Mouse (Mus musculus): ENCODE results near the gene Atraid. TPM values are rescaled to one million over a fixed set of nuclear protein-coding genes. Genes with fewer than 3 reads are reported as not detected.
"Not testable (repeated sequence)": the region's sequence is repeated elsewhere in the genome, so short reads cannot be mapped to it uniquely, and the experiment has no call there.

The Atraid gene
- total and polyA plus RNA-seq, 2 experiments from 2014 or later: 166 to 177 TPM

DNA sequence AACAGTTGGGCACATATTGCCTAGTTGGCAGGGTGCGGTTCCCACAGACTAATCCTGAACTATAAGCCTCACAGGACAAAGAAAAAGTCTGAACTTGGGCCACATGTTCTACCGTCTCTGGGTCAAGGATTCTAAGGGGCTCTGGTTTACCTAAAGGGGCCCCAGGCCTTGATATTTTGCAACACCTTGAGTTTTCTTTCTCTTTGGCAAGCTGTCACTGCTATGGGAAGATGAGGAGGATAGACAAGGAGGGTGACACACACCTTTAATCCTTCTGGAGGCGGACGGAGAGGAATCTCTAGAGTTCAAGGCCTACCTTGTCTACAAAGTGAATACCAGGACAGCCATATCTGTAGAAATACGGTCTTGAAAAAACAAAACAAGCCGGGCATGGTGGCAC, 1.7 kb upstream of the Atraid start:
- no peaks in the 10 kb centered on the region for H3K27me3 ChIP-seq (ENCODE audit: control insufficient read depth, insufficient read depth, low read length)
- no peaks in the 10 kb centered on the region for H3K9me3 ChIP-seq (replicated peaks; ENCODE audit: control insufficient read depth, low read length)
- H3K36me3 ChIP-seq (replicated peaks; ENCODE audit: control insufficient read depth, insufficient read depth, low read length): 0 out of 2 replicates have a peak, but pooled peaks cover 22% of the 10 kb centered on the region
- no peak overlapping the region for H3K4me2 ChIP-seq (ENCODE audit: low read depth, low read length)
- TF ChIP-seq CTCF (IDR thresholded peaks at IDR 0.05; ENCODE audit: low read depth) (no peak), EP300 (IDR thresholded peaks at IDR 0.05; ENCODE audit: low read depth) (no peak)
- H3K4me1 ChIP-seq (ENCODE audit: control insufficient read depth, insufficient read depth): peaks cover 4% of the 10 kb centered on the region; the same call in 1 of the 2 replicates
- DNase-seq (ENCODE audit: low spot score): no peak
- no peak for ATAC-seq (ENCODE audit: insufficient read depth, low read depth)
- 93% methylated on average over 6 of the region's 6 CpGs for WGBS
- no peak overlapping the region for H3K4me3 ChIP-seq (ENCODE audit: low read depth, low read length)
- H3K27ac ChIP-seq (ENCODE audit: low read depth): no peak overlapping the region
- no peak overlapping the region for H3K9ac ChIP-seq (replicated peaks; ENCODE audit: low read depth, low read length)

DNA sequence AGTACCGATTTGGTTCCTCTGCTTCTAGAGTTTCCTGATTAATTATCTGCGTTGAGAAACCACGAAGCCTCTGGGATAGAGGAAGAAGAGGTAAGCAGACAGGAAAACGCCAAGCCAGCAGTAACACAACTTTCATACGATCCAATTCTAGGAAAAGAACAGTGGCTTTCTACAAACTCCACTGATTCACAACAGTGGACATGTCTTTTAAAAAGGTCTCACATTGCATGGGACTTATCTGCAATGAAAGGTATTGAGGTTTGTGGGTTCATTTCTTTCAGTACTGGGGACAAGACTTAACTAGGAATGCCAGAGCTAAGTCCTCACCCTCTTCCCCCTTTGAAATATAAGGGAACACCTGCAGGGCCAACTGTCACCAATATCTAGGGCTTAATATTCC, 1.0 kb upstream of the Atraid start:
- Histone ChIP-seq H3K4me3 (ENCODE audit: low read depth, low read length) (peak overlapping the region; percentile 83; the same call in 1 of the 2 replicates), H3K27ac (ENCODE audit: low read depth) (no peak overlapping the region), H3K9me3 (replicated peaks; ENCODE audit: control insufficient read depth, low read length) (no peaks in the 10 kb centered on the region), H3K4me2 (ENCODE audit: low read depth, low read length) (peak overlapping the region; percentile 94), H3K27me3 (ENCODE audit: control insufficient read depth, insufficient read depth, low read length) (no peaks in the 10 kb centered on the region), H3K4me1 (ENCODE audit: control insufficient read depth, insufficient read depth) (peaks cover 4% of the 10 kb centered on the region; the same call in 1 of the 2 replicates), H3K9ac (replicated peaks; ENCODE audit: low read depth, low read length) (no peak overlapping the region; the same call in 1 of the 2 replicates), H3K36me3 (replicated peaks; ENCODE audit: control insufficient read depth, insufficient read depth, low read length) (0 out of 2 replicates have a peak, but pooled peaks cover 19% of the 10 kb centered on the region)
- DNase-seq (ENCODE audit: low spot score): no peak
- 76% methylated on average over 5 of the region's 5 CpGs for WGBS
- TF ChIP-seq EP300 (IDR thresholded peaks at IDR 0.05; ENCODE audit: low read depth) (no peak), CTCF (IDR thresholded peaks at IDR 0.05; ENCODE audit: low read depth) (no peak)
- ATAC-seq (ENCODE audit: insufficient read depth, low read depth): no peak

DNA sequence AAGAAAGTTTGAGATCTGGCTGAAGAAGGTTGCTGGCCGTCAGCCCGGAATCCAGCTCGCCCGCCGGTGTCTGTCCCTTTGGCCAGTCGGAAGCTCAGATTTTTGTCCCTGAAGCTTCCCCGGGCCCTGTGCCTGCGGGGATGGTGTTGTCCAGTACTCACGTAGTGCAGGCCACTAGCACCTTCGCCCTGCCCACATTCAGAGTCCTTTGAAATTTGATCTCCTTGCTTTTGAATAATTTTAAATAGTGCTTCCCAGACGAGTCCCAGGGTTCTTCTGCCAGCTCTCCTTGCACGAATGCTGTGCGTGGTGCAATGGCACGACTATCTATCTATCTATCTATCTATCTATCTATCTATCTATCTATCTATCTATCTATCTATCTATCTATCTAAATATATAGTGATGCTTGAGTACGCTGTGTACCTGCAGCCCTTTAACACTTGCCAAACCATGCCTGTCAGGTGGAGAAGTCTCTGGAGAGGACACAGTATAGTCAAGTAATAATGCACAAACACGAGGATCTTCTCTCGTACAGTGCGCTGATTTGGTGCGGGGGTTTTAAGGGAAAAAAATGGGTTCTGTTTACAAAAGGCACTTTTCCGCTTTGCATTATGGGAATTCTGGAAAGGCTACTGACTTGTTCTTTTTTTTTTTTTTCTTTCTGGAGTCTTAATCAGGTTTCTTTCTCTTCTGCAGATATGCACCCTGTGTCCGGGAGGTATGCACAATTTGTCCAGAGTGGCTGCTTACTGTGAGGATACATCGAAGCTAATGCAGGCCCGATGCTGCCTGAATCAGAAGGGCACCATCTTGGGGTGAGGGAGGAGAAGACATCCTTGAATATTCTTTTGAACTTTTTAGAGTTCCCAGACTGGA, 890 bp downstream of the Atraid start, which contains the start of gene Slc5a6:
Slc5a6 (minus strand) TSS at position 162 of the 879 bp plus-strand sequence.
- TF ChIP-seq EP300 (IDR thresholded peaks at IDR 0.05; ENCODE audit: low read depth) (no peak), CTCF (IDR thresholded peaks at IDR 0.05; ENCODE audit: low read depth) (peak; percentile 63)
- Histone ChIP-seq H3K27ac (ENCODE audit: low read depth) (peak within 1 kb of the TSS; percentile 98), H3K4me2 (ENCODE audit: low read depth, low read length) (peak within 1 kb of the TSS; percentile 94), H3K36me3 (replicated peaks; ENCODE audit: control insufficient read depth, insufficient read depth, low read length) (0 out of 2 replicates have a peak, but pooled peaks cover 18% of the 10 kb centered on the region), H3K4me3 (ENCODE audit: low read depth, low read length) (peak within 1 kb of the TSS; percentile 83), H3K27me3 (ENCODE audit: control insufficient read depth, insufficient read depth, low read length) (no peaks in the 10 kb centered on the region), H3K9me3 (replicated peaks; ENCODE audit: control insufficient read depth, low read length) (no peaks in the 10 kb centered on the region), H3K4me1 (ENCODE audit: control insufficient read depth, insufficient read depth) (peaks cover 6% of the 10 kb centered on the region; the same call in 1 of the 2 replicates), H3K9ac (replicated peaks; ENCODE audit: low read depth, low read length) (peak within 1 kb of the TSS; percentile 86)
- ATAC-seq (ENCODE audit: insufficient read depth, low read depth) (peak; percentile 59), DNase-seq (ENCODE audit: low spot score) (peak; percentile 78)
- under 1% methylated on average over 23 of the region's 23 CpGs for WGBS

DNA sequence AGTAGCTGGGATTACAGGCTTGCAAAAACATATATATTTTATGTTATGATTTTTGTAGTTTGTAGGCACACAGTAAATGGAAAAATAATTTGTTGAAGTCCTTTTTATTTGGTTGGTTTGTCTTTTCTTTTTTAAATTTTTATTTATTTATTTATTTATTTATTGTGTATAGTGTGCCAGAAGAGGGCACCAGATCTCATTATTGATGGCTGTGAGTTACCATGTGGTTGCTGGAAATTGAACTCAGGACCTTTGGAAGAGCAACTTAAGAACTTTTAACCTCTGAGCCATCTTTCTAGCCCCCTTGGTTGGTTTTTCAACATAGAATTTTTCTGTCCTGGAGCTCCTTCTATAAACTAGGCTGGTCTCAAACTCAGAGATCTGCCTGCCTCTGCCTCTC, 2.3 kb downstream of the Atraid start:
- no peak overlapping the region for H3K9ac ChIP-seq (replicated peaks; ENCODE audit: low read depth, low read length)
- H3K27me3 ChIP-seq (ENCODE audit: control insufficient read depth, insufficient read depth, low read length): no peaks in the 10 kb centered on the region
- ATAC-seq (ENCODE audit: insufficient read depth, low read depth) (no peak), DNase-seq (ENCODE audit: low spot score) (no peak)
- 0 out of 2 replicates have a peak, but pooled peaks cover 13% of the 10 kb centered on the region for H3K36me3 ChIP-seq (replicated peaks; ENCODE audit: control insufficient read depth, insufficient read depth, low read length)
- no peaks in the 10 kb centered on the region for H3K9me3 ChIP-seq (replicated peaks; ENCODE audit: control insufficient read depth, low read length)
- TF ChIP-seq CTCF (IDR thresholded peaks at IDR 0.05; ENCODE audit: low read depth) (no peak), EP300 (IDR thresholded peaks at IDR 0.05; ENCODE audit: low read depth) (no peak)
- no peak overlapping the region for H3K4me2 ChIP-seq (ENCODE audit: low read depth, low read length)
- H3K4me1 ChIP-seq (ENCODE audit: control insufficient read depth, insufficient read depth): peaks cover 15% of the 10 kb centered on the region; the same call in 1 of the 2 replicates
- no peak overlapping the region for H3K4me3 ChIP-seq (ENCODE audit: low read depth, low read length)
- H3K27ac ChIP-seq (ENCODE audit: low read depth): no peak overlapping the region

DNA sequence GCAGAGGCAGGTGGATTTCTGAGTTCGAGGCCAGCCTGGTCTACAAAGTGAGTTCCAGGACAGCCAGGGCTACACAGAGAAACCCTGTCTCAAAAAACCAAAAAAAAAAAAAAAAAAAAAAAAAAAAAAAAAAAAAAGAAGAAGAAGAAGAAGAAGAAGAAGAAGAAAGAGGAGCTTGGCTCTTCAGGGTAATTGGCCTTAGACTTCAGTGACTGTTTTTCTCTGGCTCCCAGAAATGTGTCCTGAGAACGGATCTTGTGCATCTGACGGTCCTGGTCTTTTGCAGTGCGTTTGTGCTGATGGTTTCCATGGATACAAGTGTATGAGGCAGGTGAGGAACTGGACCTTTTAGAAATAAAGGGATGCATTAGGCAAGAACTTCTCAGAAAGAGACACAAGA, 5.6 kb downstream of the Atraid start:
- peak overlapping the region; percentile 92 for H3K4me2 ChIP-seq (ENCODE audit: low read depth, low read length)
- not testable (repeated sequence) for H3K27ac ChIP-seq (ENCODE audit: low read depth); ATAC-seq (ENCODE audit: insufficient read depth, low read depth); H3K9ac ChIP-seq (replicated peaks; ENCODE audit: low read depth, low read length); DNase-seq (ENCODE audit: low spot score); H3K27me3 ChIP-seq (ENCODE audit: control insufficient read depth, insufficient read depth, low read length); H3K9me3 ChIP-seq (replicated peaks; ENCODE audit: control insufficient read depth, low read length)
- peaks cover 13% of the 10 kb centered on the region; the same call in 1 of the 2 replicates for H3K4me1 ChIP-seq (ENCODE audit: control insufficient read depth, insufficient read depth)
- WGBS: 78% methylated on average over 4 of the region's 4 CpGs
- H3K4me3 ChIP-seq (ENCODE audit: low read depth, low read length): peak overlapping the region; percentile 60; the same call in 1 of the 2 replicates
- peaks cover 25% of the 10 kb centered on the region; the same call in 1 of the 2 replicates for H3K36me3 ChIP-seq (replicated peaks; ENCODE audit: control insufficient read depth, insufficient read depth, low read length)

Measured in heart, postnatal 0 days (tissue).